Mouse (Mus musculus): ENCODE measurements around the gene Gm45062. TPM values are rescaled to one million over a fixed set of nuclear protein-coding genes. Genes with fewer than 3 reads are reported as not detected.

Gene Gm45062
- polyA plus RNA-seq, 1 experiment from 2014 or later: 14.5 TPM

DNA sequence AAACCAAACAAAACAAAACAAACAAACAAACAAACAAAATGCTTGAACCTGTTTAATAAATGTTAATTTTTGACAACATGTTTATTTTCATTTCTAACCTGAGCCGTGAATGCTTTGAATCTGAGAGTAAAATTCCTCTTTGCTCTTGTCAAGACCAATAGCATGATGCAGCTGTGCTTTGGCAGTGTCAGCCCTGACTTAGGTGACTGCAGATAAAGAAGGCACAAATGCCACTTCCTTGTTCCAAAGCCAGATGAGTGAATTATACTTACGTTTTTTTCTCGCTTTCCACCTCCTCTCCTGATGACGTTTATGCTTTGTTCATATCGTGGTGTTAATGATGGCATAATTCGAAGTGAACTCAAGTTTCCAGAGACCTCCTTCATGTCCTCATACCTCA lies 131.0 kb downstream of the Gm45062 start:
- H3K9ac ChIP-seq (ENCODE audit: low read depth, low read length): no peak overlapping the region
- no peak overlapping the region for H3K4me2 ChIP-seq (replicated peaks; ENCODE audit: low read depth, low read length)
- no peaks in the 10 kb centered on the region for H3K36me3 ChIP-seq (ENCODE audit: control insufficient read depth, insufficient read depth, low read length)
- H3K4me1 ChIP-seq (replicated peaks; ENCODE audit: control insufficient read depth, insufficient read depth, low read length): no peaks in the 10 kb centered on the region
- H3K27me3 ChIP-seq (ENCODE audit: control insufficient read depth, insufficient read depth, low read length): no peaks in the 10 kb centered on the region
- H3K4me3 ChIP-seq (ENCODE audit: low read depth, low read length): no peak overlapping the region
- H3K9me3 ChIP-seq (ENCODE audit: control insufficient read depth, low read length): no peaks in the 10 kb centered on the region
- DNase-seq (ENCODE audit: low spot score) (no peak), ATAC-seq (ENCODE audit: low FRiP score) (no peak)
- no peak overlapping the region for H3K27ac ChIP-seq (ENCODE audit: low read depth, low read length)
- 93% methylated on average over 6 of the region's 6 CpGs for WGBS

DNA sequence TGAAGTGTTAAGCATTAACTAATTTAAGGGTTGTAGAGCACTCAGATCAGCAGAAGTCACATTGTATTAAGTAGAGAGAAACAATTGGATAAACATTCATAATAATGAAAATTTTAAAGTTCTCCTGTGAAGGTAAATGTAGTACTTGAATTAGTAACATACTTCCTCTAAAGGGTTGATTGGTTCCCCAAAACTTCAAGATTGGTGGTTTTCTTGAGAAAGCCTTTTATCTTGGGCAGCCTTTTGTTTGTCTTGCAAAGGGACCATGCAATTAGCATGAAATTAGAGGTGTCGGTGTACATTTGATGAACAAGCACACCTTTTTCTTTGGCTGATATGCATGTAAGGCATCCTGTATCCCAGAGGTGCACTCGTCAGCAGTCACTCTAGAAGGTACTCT lies 131.7 kb downstream of the Gm45062 start:
- Histone ChIP-seq H3K4me3 (ENCODE audit: low read depth, low read length) (no peak overlapping the region), H3K27me3 (ENCODE audit: control insufficient read depth, insufficient read depth, low read length) (no peaks in the 10 kb centered on the region), H3K4me2 (replicated peaks; ENCODE audit: low read depth, low read length) (no peak overlapping the region), H3K27ac (ENCODE audit: low read depth, low read length) (no peak overlapping the region), H3K9me3 (ENCODE audit: control insufficient read depth, low read length) (no peaks in the 10 kb centered on the region), H3K4me1 (replicated peaks; ENCODE audit: control insufficient read depth, insufficient read depth, low read length) (no peaks in the 10 kb centered on the region), H3K9ac (ENCODE audit: low read depth, low read length) (no peak overlapping the region), H3K36me3 (ENCODE audit: control insufficient read depth, insufficient read depth, low read length) (no peaks in the 10 kb centered on the region)
- DNase-seq (ENCODE audit: low spot score) (no peak), ATAC-seq (ENCODE audit: low FRiP score) (no peak)
- WGBS: 83% methylated on average over 2 of the region's 2 CpGs

DNA sequence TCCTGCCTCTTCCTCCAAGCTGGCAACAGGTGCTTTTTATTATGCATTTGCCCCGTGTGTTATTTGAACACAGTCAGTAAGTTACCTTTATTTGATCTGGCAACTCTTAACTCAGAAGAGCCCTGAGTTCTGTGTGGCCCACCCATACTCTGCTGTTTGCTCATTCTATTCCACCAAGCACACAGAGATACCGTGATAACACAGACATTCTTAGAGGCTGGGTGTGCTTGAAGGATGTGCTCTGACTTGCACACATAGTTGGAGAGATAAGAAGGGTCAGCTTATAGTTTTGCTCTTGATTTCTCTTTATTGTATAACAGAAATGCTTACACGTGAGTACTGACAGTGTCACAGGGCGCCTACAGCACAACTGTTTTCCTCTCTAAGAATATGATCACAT lies 133.8 kb downstream of the Gm45062 start:
- DNase-seq (ENCODE audit: low spot score) (no peak), ATAC-seq (ENCODE audit: low FRiP score) (no peak)
- H3K9ac ChIP-seq (ENCODE audit: low read depth, low read length): no peak overlapping the region
- H3K27ac ChIP-seq (ENCODE audit: low read depth, low read length): no peak overlapping the region
- no peaks in the 10 kb centered on the region for H3K9me3 ChIP-seq (ENCODE audit: control insufficient read depth, low read length)
- no peaks in the 10 kb centered on the region for H3K4me1 ChIP-seq (replicated peaks; ENCODE audit: control insufficient read depth, insufficient read depth, low read length)
- 84% methylated on average over 4 of the region's 4 CpGs for WGBS
- H3K4me3 ChIP-seq (ENCODE audit: low read depth, low read length): no peak overlapping the region
- no peaks in the 10 kb centered on the region for H3K27me3 ChIP-seq (ENCODE audit: control insufficient read depth, insufficient read depth, low read length)
- no peak overlapping the region for H3K4me2 ChIP-seq (replicated peaks; ENCODE audit: low read depth, low read length)
- H3K36me3 ChIP-seq (ENCODE audit: control insufficient read depth, insufficient read depth, low read length): no peaks in the 10 kb centered on the region

DNA sequence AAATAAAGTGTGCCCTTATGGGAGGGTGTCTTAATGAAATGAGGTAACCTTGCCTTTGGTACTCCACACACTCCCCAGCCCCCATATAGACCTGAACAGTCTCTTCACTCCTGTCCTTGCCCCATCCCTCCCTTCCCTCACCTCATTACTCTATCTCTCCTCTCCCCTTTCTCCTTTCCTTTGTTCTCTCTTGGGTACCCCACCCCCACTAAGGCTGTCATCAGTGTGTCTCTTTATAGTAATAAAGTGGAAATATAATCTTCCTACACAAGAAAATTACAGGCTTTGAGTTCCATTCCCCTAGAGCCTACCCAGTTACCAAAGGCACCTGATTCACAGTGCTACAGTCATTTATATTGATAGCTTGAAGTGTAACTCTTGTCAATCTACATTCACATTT lies 134.8 kb downstream of the Gm45062 start:
- H3K9ac ChIP-seq (ENCODE audit: low read depth, low read length): no peak overlapping the region
- ATAC-seq (ENCODE audit: low FRiP score) (no peak), DNase-seq (ENCODE audit: low spot score) (no peak)
- H3K36me3 ChIP-seq (ENCODE audit: control insufficient read depth, insufficient read depth, low read length): no peaks in the 10 kb centered on the region
- H3K4me1 ChIP-seq (replicated peaks; ENCODE audit: control insufficient read depth, insufficient read depth, low read length): no peaks in the 10 kb centered on the region
- H3K27me3 ChIP-seq (ENCODE audit: control insufficient read depth, insufficient read depth, low read length): no peaks in the 10 kb centered on the region
- no peak overlapping the region for H3K4me3 ChIP-seq (ENCODE audit: low read depth, low read length)
- H3K9me3 ChIP-seq (ENCODE audit: control insufficient read depth, low read length): no peaks in the 10 kb centered on the region
- no peak overlapping the region for H3K4me2 ChIP-seq (replicated peaks; ENCODE audit: low read depth, low read length)
- no peak overlapping the region for H3K27ac ChIP-seq (ENCODE audit: low read depth, low read length)

DNA sequence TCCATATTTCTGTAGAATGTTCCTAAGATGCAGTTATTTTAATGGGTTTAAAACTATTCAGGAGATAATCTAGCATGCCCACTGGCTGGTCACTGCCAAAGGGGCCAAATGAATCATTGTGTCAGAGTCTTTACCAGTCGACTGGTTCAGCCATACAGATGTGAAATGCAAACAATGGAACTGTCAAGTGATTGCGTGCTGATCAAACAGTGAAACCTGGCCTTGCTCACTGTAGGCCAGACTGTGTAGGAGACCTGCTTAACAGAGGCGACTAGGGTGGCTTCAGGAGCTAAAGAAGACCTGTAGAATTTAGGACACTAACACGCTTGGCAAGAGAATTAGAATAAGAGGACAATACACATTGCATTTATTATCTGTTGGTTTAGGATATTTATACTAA lies 135.8 kb downstream of the Gm45062 start:
- Histone ChIP-seq H3K27me3 (ENCODE audit: control insufficient read depth, insufficient read depth, low read length) (no peaks in the 10 kb centered on the region), H3K4me2 (replicated peaks; ENCODE audit: low read depth, low read length) (no peak overlapping the region), H3K9ac (ENCODE audit: low read depth, low read length) (no peak overlapping the region), H3K4me3 (ENCODE audit: low read depth, low read length) (no peak overlapping the region), H3K27ac (ENCODE audit: low read depth, low read length) (no peak overlapping the region), H3K4me1 (replicated peaks; ENCODE audit: control insufficient read depth, insufficient read depth, low read length) (no peaks in the 10 kb centered on the region), H3K9me3 (ENCODE audit: control insufficient read depth, low read length) (no peaks in the 10 kb centered on the region), H3K36me3 (ENCODE audit: control insufficient read depth, insufficient read depth, low read length) (no peaks in the 10 kb centered on the region)
- ATAC-seq (ENCODE audit: low FRiP score) (peak; percentile 50), DNase-seq (ENCODE audit: low spot score) (no peak)
- 27% methylated on average over 4 of the region's 4 CpGs for WGBS

DNA sequence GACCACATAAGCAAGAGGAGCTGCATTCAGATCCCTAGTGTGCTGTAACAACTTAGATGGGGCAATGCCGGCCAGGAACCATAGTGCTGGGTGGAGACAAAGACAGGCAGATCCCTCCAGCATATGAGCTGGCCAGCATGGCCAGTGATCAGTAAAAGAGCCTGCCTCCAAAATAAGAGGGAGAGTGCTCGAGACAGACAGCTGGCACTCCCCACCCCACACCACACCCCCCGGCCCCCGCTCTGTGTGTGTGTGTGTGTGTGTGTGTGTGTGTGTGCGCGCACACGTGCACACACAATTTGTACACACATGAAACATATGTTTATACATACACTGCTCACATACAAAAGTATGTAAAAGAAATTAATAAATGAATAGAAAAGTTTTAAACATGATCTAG lies 138.0 kb downstream of the Gm45062 start:
- Histone ChIP-seq H3K27me3 (ENCODE audit: control insufficient read depth, insufficient read depth, low read length) (no peaks in the 10 kb centered on the region), H3K36me3 (ENCODE audit: control insufficient read depth, insufficient read depth, low read length) (no peaks in the 10 kb centered on the region), H3K4me2 (replicated peaks; ENCODE audit: low read depth, low read length) (no peak overlapping the region), H3K4me1 (replicated peaks; ENCODE audit: control insufficient read depth, insufficient read depth, low read length) (no peaks in the 10 kb centered on the region), H3K9ac (ENCODE audit: low read depth, low read length) (no peak overlapping the region), H3K27ac (ENCODE audit: low read depth, low read length) (no peak overlapping the region), H3K4me3 (ENCODE audit: low read depth, low read length) (no peak overlapping the region), H3K9me3 (ENCODE audit: control insufficient read depth, low read length) (no peaks in the 10 kb centered on the region)
- 83% methylated on average over 5 of the region's 7 CpGs for WGBS
- ATAC-seq (ENCODE audit: low FRiP score) (no peak), DNase-seq (ENCODE audit: low spot score) (no peak)

DNA sequence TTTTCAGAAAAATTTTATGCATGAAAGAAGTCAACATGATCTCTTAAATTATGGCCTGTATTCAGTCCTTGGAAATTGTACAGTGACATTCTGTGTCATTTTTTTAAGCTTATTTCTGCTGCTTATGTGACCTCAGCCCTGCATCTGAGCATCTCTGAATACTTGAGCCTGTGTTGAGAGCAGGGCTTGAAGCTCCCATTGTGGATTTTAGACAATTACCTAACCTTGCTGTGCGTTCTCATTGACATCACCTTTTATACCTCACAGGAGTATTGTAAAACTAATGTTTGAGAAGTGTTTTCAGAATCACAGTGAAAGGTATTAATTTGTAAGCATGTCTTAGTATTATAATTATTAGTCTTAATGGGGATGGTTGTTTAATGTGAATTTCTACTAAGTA lies 140.5 kb downstream of the Gm45062 start:
- H3K27ac ChIP-seq (ENCODE audit: low read depth, low read length): no peak overlapping the region
- DNase-seq (ENCODE audit: low spot score) (no peak), ATAC-seq (ENCODE audit: low FRiP score) (no peak)
- no peaks in the 10 kb centered on the region for H3K9me3 ChIP-seq (ENCODE audit: control insufficient read depth, low read length)
- no peaks in the 10 kb centered on the region for H3K4me1 ChIP-seq (replicated peaks; ENCODE audit: control insufficient read depth, insufficient read depth, low read length)
- H3K36me3 ChIP-seq (ENCODE audit: control insufficient read depth, insufficient read depth, low read length): no peaks in the 10 kb centered on the region
- no peaks in the 10 kb centered on the region for H3K27me3 ChIP-seq (ENCODE audit: control insufficient read depth, insufficient read depth, low read length)
- H3K4me2 ChIP-seq (replicated peaks; ENCODE audit: low read depth, low read length): no peak overlapping the region
- no peak overlapping the region for H3K9ac ChIP-seq (ENCODE audit: low read depth, low read length)
- H3K4me3 ChIP-seq (ENCODE audit: low read depth, low read length): no peak overlapping the region
- 90% methylated on average over 1 of the region's 1 CpGs for WGBS

DNA sequence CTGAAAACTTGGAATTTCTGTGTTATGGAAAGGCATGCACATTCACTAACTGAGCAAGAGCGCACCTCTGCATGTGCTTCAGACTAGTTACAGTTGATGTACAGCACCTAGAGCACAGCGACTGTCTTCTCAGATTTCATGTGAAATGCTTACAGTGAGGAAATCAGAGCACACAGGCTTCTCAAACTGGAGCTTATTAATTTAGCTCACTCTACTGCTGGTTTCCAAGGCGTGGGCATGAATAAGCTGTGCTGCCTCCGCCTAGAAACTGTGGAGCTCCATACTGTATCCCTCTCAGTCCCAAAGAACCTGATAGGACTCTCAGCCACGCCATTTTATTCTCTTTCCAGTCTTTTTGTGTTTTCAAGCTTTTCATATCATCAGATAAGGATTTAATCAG lies 143.9 kb downstream of the Gm45062 start:
- no peaks in the 10 kb centered on the region for H3K4me1 ChIP-seq (replicated peaks; ENCODE audit: control insufficient read depth, insufficient read depth, low read length)
- H3K36me3 ChIP-seq (ENCODE audit: control insufficient read depth, insufficient read depth, low read length): no peaks in the 10 kb centered on the region
- H3K27me3 ChIP-seq (ENCODE audit: control insufficient read depth, insufficient read depth, low read length): no peaks in the 10 kb centered on the region
- H3K4me3 ChIP-seq (ENCODE audit: low read depth, low read length): no peak overlapping the region
- 94% methylated on average over 5 of the region's 5 CpGs for WGBS
- no peak overlapping the region for H3K27ac ChIP-seq (ENCODE audit: low read depth, low read length)
- DNase-seq (ENCODE audit: low spot score) (no peak), ATAC-seq (ENCODE audit: low FRiP score) (no peak)
- H3K9me3 ChIP-seq (ENCODE audit: control insufficient read depth, low read length): no peaks in the 10 kb centered on the region
- no peak overlapping the region for H3K9ac ChIP-seq (ENCODE audit: low read depth, low read length)
- no peak overlapping the region for H3K4me2 ChIP-seq (replicated peaks; ENCODE audit: low read depth, low read length)

DNA sequence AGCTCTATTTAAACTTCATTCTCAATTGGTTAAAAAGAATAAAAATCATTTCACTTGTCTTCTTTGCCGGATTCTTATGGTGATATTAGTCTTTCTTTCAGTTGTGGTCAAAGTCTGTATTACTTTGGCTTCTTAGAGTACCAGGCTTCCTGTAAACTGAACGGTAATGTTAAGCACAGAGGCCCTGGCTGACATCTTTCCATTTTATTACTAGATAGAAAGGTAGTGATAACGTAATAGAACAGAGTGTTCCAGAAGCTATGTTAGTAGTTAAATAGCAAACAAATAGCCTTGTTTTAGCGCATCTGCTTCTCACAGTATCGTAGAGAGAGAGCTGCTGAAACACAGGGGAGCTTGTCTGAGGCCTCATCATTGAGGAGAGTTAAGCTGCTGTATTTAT lies 146.6 kb downstream of the Gm45062 start:
- H3K27ac ChIP-seq (ENCODE audit: low read depth, low read length): no peak overlapping the region
- no peak overlapping the region for H3K4me3 ChIP-seq (ENCODE audit: low read depth, low read length)
- 90% methylated on average over 5 of the region's 5 CpGs for WGBS
- H3K9ac ChIP-seq (ENCODE audit: low read depth, low read length): no peak overlapping the region
- DNase-seq (ENCODE audit: low spot score) (no peak), ATAC-seq (ENCODE audit: low FRiP score) (no peak)
- H3K4me2 ChIP-seq (replicated peaks; ENCODE audit: low read depth, low read length): no peak overlapping the region
- no peaks in the 10 kb centered on the region for H3K9me3 ChIP-seq (ENCODE audit: control insufficient read depth, low read length)
- no peaks in the 10 kb centered on the region for H3K4me1 ChIP-seq (replicated peaks; ENCODE audit: control insufficient read depth, insufficient read depth, low read length)
- no peaks in the 10 kb centered on the region for H3K27me3 ChIP-seq (ENCODE audit: control insufficient read depth, insufficient read depth, low read length)
- H3K36me3 ChIP-seq (ENCODE audit: control insufficient read depth, insufficient read depth, low read length): no peaks in the 10 kb centered on the region

Data from hindbrain, embryonic 11.5 days (tissue).